Mouse (Mus musculus): ENCODE measurements around the gene Nlrc3.

GRCm38 (mm10) chr16:3895173-3895792 lies 81.1 kb downstream of the Nlrc3 start:
- no peak for TF ChIP-seq CTCF (IDR thresholded peaks at IDR 0.05; ENCODE audit: borderline replicate concordance, insufficient read depth, low read depth, low read length)
- no peak for TF ChIP-seq POLR2A (IDR thresholded peaks at IDR 0.05; ENCODE audit: borderline replicate concordance, insufficient read depth, low read length)
